Mouse (Mus musculus): ENCODE data around the gene Prr3.

DNA sequence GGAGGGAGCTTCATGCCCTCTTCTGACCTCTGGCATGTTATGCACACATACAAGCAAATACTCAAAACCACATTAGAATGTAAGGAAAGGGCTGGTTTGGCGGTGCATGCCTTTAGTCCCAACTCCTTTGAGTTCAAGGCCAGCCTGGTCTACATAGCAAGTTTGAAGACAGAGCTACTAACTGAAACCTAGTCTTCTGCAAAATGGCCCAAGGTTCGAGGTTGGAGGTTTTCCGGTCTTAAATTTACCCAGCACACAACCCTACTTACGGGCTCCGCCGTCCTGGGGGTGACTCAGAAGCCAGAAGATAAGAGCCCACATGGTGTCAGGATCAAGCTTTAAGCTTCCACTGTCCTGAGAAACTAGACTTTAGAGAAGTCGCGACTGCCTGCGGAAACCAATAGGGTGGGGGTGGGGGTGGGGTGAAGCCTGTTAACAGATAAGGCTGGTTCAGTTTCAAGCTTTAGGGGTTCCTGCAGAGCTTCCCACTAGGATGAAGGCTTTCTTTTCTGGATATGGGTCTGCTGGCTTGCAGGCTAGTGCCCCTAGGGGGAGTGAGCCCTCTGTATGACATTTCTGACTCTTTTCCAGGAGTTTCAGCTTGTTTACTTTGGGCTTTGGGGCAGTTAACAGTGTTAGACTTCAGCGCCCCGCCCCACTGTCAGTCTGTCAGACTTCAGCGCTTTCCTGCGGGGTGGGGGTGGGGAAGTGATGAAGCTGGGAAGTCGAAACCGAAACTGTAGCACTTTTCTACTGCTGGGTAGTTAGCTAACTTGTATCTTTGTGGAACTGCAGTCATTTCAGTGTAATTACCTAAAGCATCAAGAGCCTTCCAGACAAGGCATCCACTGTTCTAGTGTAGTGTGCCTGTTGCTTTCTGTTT is 40.4 kb upstream of the Prr3 start, which contains the start of gene H2-T24:
- peak; percentile 19; the same call in 1 of the 2 replicates for TF ChIP-seq CTCF (IDR thresholded peaks at IDR 0.05; ENCODE audit: extremely low read depth, insufficient read length, insufficient replicate concordance, low read depth, low read length)
- no peak; the same call in 1 of the 2 replicates for TF ChIP-seq POLR2A (IDR thresholded peaks at IDR 0.05; ENCODE audit: low read depth, low read length)
